Comparison of ENCODE assay signal across 22 mouse cellular contexts in genomic region chr10:125184146-125184545, GRCm38 (mm10).
DNase-seq lines count a peak whose midpoint lies in the region; ATAC-seq lines count a peak whose summit lies in the region.
"Had no signal": no experiment of that assay in that cellular context is flagged by ENCODE, and none has a peak within 500 bp of the region (broad histone marks: within the 10 kb centered on the region; RNA-seq: fewer than 3 reads in every experiment).

No protein-coding gene starts in this region.

- no peaks in the 10 kb centered on the region for H3K9me3 ChIP-seq in forebrain, embryonic 11.5 days (ENCODE audit: control insufficient read depth, low read length)
- no peaks in the 10 kb centered on the region for H3K9me3 ChIP-seq in forebrain, embryonic 16.5 days (ENCODE audit: control insufficient read depth, low read length)
- H3K9me3 ChIP-seq in midbrain, embryonic 14.5 days (ENCODE audit: control insufficient read depth, low read length): no peaks in the 10 kb centered on the region
- H3K9me3 ChIP-seq in midbrain, embryonic 16.5 days (replicated peaks; ENCODE audit: control insufficient read depth, low read length, poor library complexity, severe bottlenecking): no peaks in the 10 kb centered on the region
- H3K9me3 ChIP-seq: embryonic facial prominence, embryonic 12.5 days; forebrain, embryonic 12.5 days; heart, embryonic 12.5 days; hindbrain, embryonic 10.5 days; intestine, embryonic 15.5 days had no signal

- 0 out of 2 replicates have a peak, but pooled peaks have one; percentile 23 for ATAC-seq in forebrain, embryonic 11.5 days (replicated peaks; ENCODE audit: low FRiP score)
- ATAC-seq in forebrain, embryonic 16.5 days: no peak
- ATAC-seq in midbrain, embryonic 14.5 days (ENCODE audit: low FRiP score, low TSS enrichment): no peak
- ATAC-seq in midbrain, embryonic 16.5 days: no peak
- ATAC-seq in activated CD4-positive, CD25-positive, alpha-beta regulatory T cell, adult 4 months: no peak
- ATAC-seq: CD4-positive, CD25-positive, alpha-beta regulatory T cell, adult 4 months; forebrain, postnatal 0 days; intestine, embryonic 15.5 days had no signal

- no peaks in the 10 kb centered on the region for H3K36me3 ChIP-seq in forebrain, embryonic 11.5 days (ENCODE audit: control insufficient read depth, insufficient read depth, low read length)
- H3K36me3 ChIP-seq in forebrain, embryonic 16.5 days (ENCODE audit: control insufficient read depth, insufficient read depth): no peaks in the 10 kb centered on the region
- H3K36me3 ChIP-seq in midbrain, embryonic 14.5 days (ENCODE audit: control insufficient read depth, insufficient read depth, low read length): no peaks in the 10 kb centered on the region
- no peaks in the 10 kb centered on the region for H3K36me3 ChIP-seq in midbrain, embryonic 16.5 days (ENCODE audit: control insufficient read depth, insufficient read depth, low read length)
- H3K36me3 ChIP-seq: embryonic facial prominence, embryonic 12.5 days; forebrain, embryonic 12.5 days; heart, embryonic 12.5 days; hindbrain, embryonic 10.5 days; intestine, embryonic 15.5 days had no signal

- 28% methylated on average over 5 of the region's 5 CpGs for WGBS in forebrain, embryonic 11.5 days
- 39% methylated on average over 5 of the region's 5 CpGs for WGBS in forebrain, embryonic 16.5 days
- WGBS in midbrain, embryonic 14.5 days: 23% methylated on average over 5 of the region's 5 CpGs
- WGBS in midbrain, embryonic 16.5 days: 16% methylated on average over 5 of the region's 5 CpGs

- H3K27me3 ChIP-seq in forebrain, embryonic 11.5 days (ENCODE audit: control insufficient read depth, insufficient read depth, low read length): no peaks in the 10 kb centered on the region
- no peaks in the 10 kb centered on the region for H3K27me3 ChIP-seq in forebrain, embryonic 16.5 days (replicated peaks; ENCODE audit: control insufficient read depth, insufficient read depth, low read length)
- H3K27me3 ChIP-seq in midbrain, embryonic 14.5 days (ENCODE audit: control insufficient read depth, insufficient read depth, low read length): no peaks in the 10 kb centered on the region
- H3K27me3 ChIP-seq in midbrain, embryonic 16.5 days (ENCODE audit: control insufficient read depth, insufficient read depth, low read depth, low read length): no peaks in the 10 kb centered on the region
- H3K27me3 ChIP-seq: embryonic facial prominence, embryonic 12.5 days; forebrain, embryonic 12.5 days; heart, embryonic 12.5 days; intestine, embryonic 15.5 days had no signal

- H3K4me2 ChIP-seq in forebrain, embryonic 11.5 days (ENCODE audit: low read depth, low read length, severe bottlenecking): no peak overlapping the region
- no peak overlapping the region for H3K4me2 ChIP-seq in forebrain, embryonic 16.5 days (ENCODE audit: low read length)
- H3K4me2 ChIP-seq in midbrain, embryonic 14.5 days (ENCODE audit: low read length): no peak overlapping the region
- no peak overlapping the region for H3K4me2 ChIP-seq in midbrain, embryonic 16.5 days (ENCODE audit: low read length)
- H3K4me2 ChIP-seq: embryonic facial prominence, embryonic 12.5 days; forebrain, embryonic 12.5 days; heart, embryonic 12.5 days; hindbrain, embryonic 14.5 days; intestine, embryonic 15.5 days had no signal

- no peaks in the 10 kb centered on the region for H3K4me1 ChIP-seq in forebrain, embryonic 11.5 days (replicated peaks; ENCODE audit: control insufficient read depth, insufficient read depth, low read length)
- H3K4me1 ChIP-seq in forebrain, embryonic 16.5 days (replicated peaks; ENCODE audit: control insufficient read depth, insufficient read depth, low read length): no peaks in the 10 kb centered on the region
- H3K4me1 ChIP-seq in midbrain, embryonic 14.5 days (ENCODE audit: control insufficient read depth, insufficient read depth, low read length): no peaks in the 10 kb centered on the region
- H3K4me1 ChIP-seq in midbrain, embryonic 16.5 days (ENCODE audit: control insufficient read depth, insufficient read depth, low read length): no peaks in the 10 kb centered on the region
- H3K4me1 ChIP-seq: embryonic facial prominence, embryonic 12.5 days; forebrain, embryonic 12.5 days; heart, embryonic 12.5 days; hindbrain, embryonic 10.5 days; intestine, embryonic 15.5 days had no signal

- intact Hi-C loops in left cerebral cortex, postnatal 10 days (cut with DNase I): no loop called here

- no peak overlapping the region for H3K9ac ChIP-seq in forebrain, embryonic 11.5 days (ENCODE audit: low read length)
- no peak overlapping the region for H3K9ac ChIP-seq in forebrain, embryonic 16.5 days (replicated peaks; ENCODE audit: low read depth, low read length)
- no peak overlapping the region for H3K9ac ChIP-seq in midbrain, embryonic 14.5 days (replicated peaks; ENCODE audit: low read length)
- no peak overlapping the region for H3K9ac ChIP-seq in midbrain, embryonic 16.5 days (ENCODE audit: low read depth, low read length)
- H3K9ac ChIP-seq: embryonic facial prominence, embryonic 12.5 days; forebrain, embryonic 12.5 days; forebrain, postnatal 0 days; heart, embryonic 12.5 days; hindbrain, embryonic 14.5 days; intestine, embryonic 15.5 days had no signal

- no peak overlapping the region for H3K4me3 ChIP-seq in forebrain, embryonic 11.5 days (ENCODE audit: low read depth, low read length)
- H3K4me3 ChIP-seq in forebrain, embryonic 16.5 days (replicated peaks; ENCODE audit: low read length): no peak overlapping the region
- no peak overlapping the region for H3K4me3 ChIP-seq in midbrain, embryonic 14.5 days (replicated peaks; ENCODE audit: low read depth, low read length)
- no peak overlapping the region for H3K4me3 ChIP-seq in midbrain, embryonic 16.5 days (ENCODE audit: low read depth, low read length)
- H3K4me3 ChIP-seq: embryonic facial prominence, embryonic 12.5 days; forebrain, embryonic 12.5 days; heart, embryonic 12.5 days; hindbrain, embryonic 10.5 days; intestine, embryonic 15.5 days had no signal

- no peak for DNase-seq in forebrain, embryonic 11.5 days (ENCODE audit: low spot score)
- DNase-seq in midbrain, embryonic 14.5 days: peak; percentile 33
- peak; percentile 33 for DNase-seq in WW6 (ENCODE audit: low read depth, low spot score)
- peak; percentile 14 for DNase-seq in mesoderm, embryonic 11.5 days (ENCODE audit: low read depth, low spot score)
- DNase-seq in left cerebral cortex, postnatal 10 days (ENCODE audit: extremely low spot score in 1 of 2, low spot score in 2 of 2): no peak
- DNase-seq: adrenal gland, postnatal 10 days; B cell, adult 2 months; cerebellum, adult 11-12 months; cerebellum, adult 9-10 months; cerebellum, postnatal 25 days; forebrain, postnatal 0 days; heart, adult 18-20 months had no signal

- no peak overlapping the region for H3K27ac ChIP-seq in forebrain, embryonic 11.5 days (ENCODE audit: low read depth, low read length)
- H3K27ac ChIP-seq in forebrain, embryonic 16.5 days (ENCODE audit: low read length): no peak overlapping the region
- no peak overlapping the region for H3K27ac ChIP-seq in midbrain, embryonic 14.5 days (replicated peaks; ENCODE audit: low read depth, low read length)
- no peak overlapping the region for H3K27ac ChIP-seq in midbrain, embryonic 16.5 days (ENCODE audit: low read length)
- H3K27ac ChIP-seq: embryonic facial prominence, embryonic 12.5 days; forebrain, embryonic 12.5 days; hindbrain, embryonic 10.5 days; hindbrain, embryonic 14.5 days; intestine, embryonic 15.5 days had no signal

Comparison
In these comparisons a context has a peak if more than half of its experiments do, and no peak if none do; other contexts are left out.
1. DNase-seq: peak in midbrain, embryonic 14.5 days (single experiment), WW6 (single experiment) and mesoderm, embryonic 11.5 days (single experiment); none in forebrain, embryonic 11.5 days (single experiment) and left cerebral cortex, postnatal 10 days (0 of 2).